Mouse (Mus musculus) kidney, postnatal 0 days (tissue): Measurements from ENCODE around the gene Slc38a2. TPM values are rescaled to one million over a fixed set of nuclear protein-coding genes. Genes with fewer than 3 reads are reported as not detected.

Experiments
- ATAC-seq: fragments of 200-750 bp; cut with Nextera tagmentation; replicated peaks from 2 replicates; pipeline ENCODE4 v1.8.0; 2017; ENCODE audit warnings: low read depth, moderate number of reproducible peaks, moderate TSS enrichment, moderate library complexity; ENCODE audit not compliant: low FRiP score
- DNase-seq: peaks from one replicate; pipeline ENCODE4 v3.0.0-alpha.2; 2016; ENCODE audit warnings: low spot score
- H3K27ac ChIP-seq: fragments of 300-500 bp; sonication (generic); 2 replicates; pipeline ENCODE4 v1.5.1; 2014; ENCODE audit warnings: mild to moderate bottlenecking
- H3K27me3 ChIP-seq: fragments of 300-500 bp; sonication (generic); 2 replicates; pipeline ENCODE4 v1.6.1; 2014; ENCODE audit warnings: low read length, mixed read lengths; ENCODE audit not compliant: insufficient read depth
- H3K36me3 ChIP-seq: fragments of 300-500 bp; sonication (generic); 2 replicates; pipeline ENCODE4 v1.6.1; 2014; ENCODE audit warnings: low read length, mixed read lengths; ENCODE audit not compliant: insufficient read depth
- H3K4me1 ChIP-seq: fragments of 300-500 bp; sonication (generic); replicated peaks from 2 replicates; pipeline ENCODE4 v1.6.1; 2014; ENCODE audit warnings: antibody characterized with exemption, low read length, mixed read lengths; ENCODE audit not compliant: insufficient read depth
- H3K4me2 ChIP-seq: fragments of 300-500 bp; sonication (generic); 2 replicates; pipeline ENCODE4 v1.6.1; 2014; ENCODE audit warnings: mild to moderate bottlenecking, low read length, moderate library complexity, mixed read lengths
- H3K4me3 ChIP-seq: fragments of 300-500 bp; sonication (generic); replicated peaks from 2 replicates; pipeline ENCODE4 v1.5.1; 2014; ENCODE audit warnings: low read depth, low read length
- H3K9ac ChIP-seq: fragments of 300-500 bp; sonication (generic); 2 replicates; pipeline ENCODE4 v1.6.1; 2014; ENCODE audit warnings: low read depth, low read length
- H3K9me3 ChIP-seq: fragments of 300-500 bp; sonication (generic); replicated peaks from 2 replicates; pipeline ENCODE4 v1.6.1; 2016; ENCODE audit warnings: low read length, inconsistent platforms, mixed read lengths
- CTCF ChIP-seq: IDR thresholded peaks from 2 replicates; pipeline ENCODE4 v1.5.1; 2016; ENCODE audit warnings: antibody characterized with exemption, low read depth, mild to moderate bottlenecking, moderate library complexity
- WGBS: fragments of 180-500 bp; shearing (Covaris S2); extraction: QIAGEN DNeasy Blood & Tissue Kit; methylation state at CpG from one replicate; pipeline ENCODE4 v1.1.7; 2014; 5-methylcytosine and 5-hydroxymethylcytosine counted together
- polyA plus RNA-seq: library from polyadenylated mRNA; unstranded; fragments of >200 nt; fragmentation: Nextera tagmentation; extraction: Ambion mirVana; gene quantifications from 2 replicates; pipeline ENCODE4 v1.2.1, GENCODE M21; 2015

Gene Slc38a2
- polyA plus RNA-seq, 1 experiment from 2014 or later = 111 TPM

DNA sequence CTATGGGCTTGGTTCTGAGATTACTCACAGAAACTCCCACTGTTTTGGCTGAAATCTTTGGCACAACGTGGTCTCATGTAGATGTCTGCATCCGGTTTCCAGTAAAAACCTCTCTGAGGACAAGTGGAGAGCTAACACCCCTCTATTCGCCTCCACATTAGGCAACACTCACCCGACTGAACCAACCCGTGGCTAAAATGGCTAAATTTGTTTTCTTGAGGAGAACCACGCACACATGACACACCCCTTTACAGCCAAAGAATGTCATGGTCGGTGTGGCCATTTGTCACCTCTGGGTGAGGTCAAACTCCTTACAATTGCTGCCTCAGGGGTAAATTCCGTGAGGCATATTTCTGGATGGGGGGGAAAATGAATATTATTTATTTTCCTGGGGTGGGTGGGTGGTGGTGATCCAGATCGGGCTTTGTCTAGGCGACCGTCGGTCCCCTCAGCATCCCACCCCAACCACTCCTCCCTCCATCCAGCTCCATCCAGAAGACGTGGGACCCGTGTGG lies 9.5 kb upstream of the Slc38a2 start:
- Histone ChIP-seq H3K27me3 (no peaks in the 10 kb centered on the region), H3K27ac (peak overlapping the region; percentile 99), H3K4me1 (peaks cover 14% of the 10 kb centered on the region), H3K9me3 (no peaks in the 10 kb centered on the region), H3K9ac (peak overlapping the region; percentile 55), H3K4me2 (peak overlapping the region; percentile 75), H3K36me3 (no peaks in the 10 kb centered on the region), H3K4me3 (peak overlapping the region; percentile 36)
- no peak for TF ChIP-seq CTCF
- peak; percentile 27 for ATAC-seq
- WGBS = 16% methylated on average over 14 of the region's 14 CpGs
- peak; percentile 56 for DNase-seq

DNA sequence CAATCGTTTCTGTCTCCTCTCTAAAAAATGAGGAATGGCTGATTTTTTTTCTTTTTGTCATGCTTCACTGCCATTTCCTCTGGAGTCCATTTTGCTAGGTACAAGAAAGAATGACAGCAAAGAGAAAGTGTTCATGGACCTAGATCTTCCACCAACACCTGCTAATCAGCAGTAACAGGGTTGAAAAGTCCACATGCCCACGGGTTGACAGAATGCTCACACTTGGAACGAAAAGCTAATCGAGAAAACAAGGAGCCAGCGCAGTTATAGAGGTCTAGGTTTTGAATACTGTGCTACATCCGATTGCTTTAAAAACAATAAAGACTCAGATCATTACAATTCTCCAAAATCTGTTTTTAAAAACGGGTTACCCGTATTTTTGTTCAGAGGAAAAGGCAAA lies 8.9 kb upstream of the Slc38a2 start:
- H3K36me3 ChIP-seq = no peaks in the 10 kb centered on the region
- H3K27ac ChIP-seq = peak overlapping the region; percentile 99
- WGBS = 75% methylated on average over 8 of the region's 8 CpGs
- H3K27me3 ChIP-seq = no peaks in the 10 kb centered on the region
- ATAC-seq (no peak), DNase-seq (no peak)
- H3K9ac ChIP-seq = no peak overlapping the region
- H3K4me1 ChIP-seq = peaks cover 14% of the 10 kb centered on the region
- peak overlapping the region; percentile 75; the same call in 1 of the 2 replicates for H3K4me2 ChIP-seq
- no peak for TF ChIP-seq CTCF
- H3K9me3 ChIP-seq = no peaks in the 10 kb centered on the region
- H3K4me3 ChIP-seq = no peak overlapping the region

DNA sequence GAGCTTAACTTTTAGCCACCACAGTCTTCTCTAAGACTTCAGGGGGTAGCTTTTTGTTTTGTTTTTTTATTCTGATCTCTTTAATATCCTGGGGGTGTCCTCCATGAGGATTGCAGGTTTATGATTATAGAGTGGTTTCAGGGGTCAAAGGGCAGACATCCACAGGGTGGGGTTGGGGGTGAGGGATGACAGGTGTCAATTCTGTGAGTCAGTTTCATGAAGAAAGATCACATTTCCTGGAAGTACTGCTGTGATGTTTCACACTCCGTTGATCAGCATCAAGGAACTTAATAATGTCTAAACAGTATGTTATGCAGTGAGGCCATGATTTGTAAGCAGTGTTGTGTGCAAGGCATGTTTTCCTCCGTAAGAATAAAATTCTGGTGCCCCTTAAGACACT lies 8.4 kb upstream of the Slc38a2 start:
- peaks cover 14% of the 10 kb centered on the region for H3K4me1 ChIP-seq
- H3K9me3 ChIP-seq = no peaks in the 10 kb centered on the region
- no peak overlapping the region for H3K9ac ChIP-seq
- ATAC-seq = no peak
- no peak for DNase-seq
- 37% methylated on average over 2 of the region's 2 CpGs for WGBS
- no peaks in the 10 kb centered on the region for H3K27me3 ChIP-seq
- H3K27ac ChIP-seq = peak overlapping the region; percentile 99; the same call in 1 of the 2 replicates
- no peaks in the 10 kb centered on the region for H3K36me3 ChIP-seq
- H3K4me2 ChIP-seq = no peak overlapping the region
- TF ChIP-seq CTCF = no peak
- no peak overlapping the region for H3K4me3 ChIP-seq

DNA sequence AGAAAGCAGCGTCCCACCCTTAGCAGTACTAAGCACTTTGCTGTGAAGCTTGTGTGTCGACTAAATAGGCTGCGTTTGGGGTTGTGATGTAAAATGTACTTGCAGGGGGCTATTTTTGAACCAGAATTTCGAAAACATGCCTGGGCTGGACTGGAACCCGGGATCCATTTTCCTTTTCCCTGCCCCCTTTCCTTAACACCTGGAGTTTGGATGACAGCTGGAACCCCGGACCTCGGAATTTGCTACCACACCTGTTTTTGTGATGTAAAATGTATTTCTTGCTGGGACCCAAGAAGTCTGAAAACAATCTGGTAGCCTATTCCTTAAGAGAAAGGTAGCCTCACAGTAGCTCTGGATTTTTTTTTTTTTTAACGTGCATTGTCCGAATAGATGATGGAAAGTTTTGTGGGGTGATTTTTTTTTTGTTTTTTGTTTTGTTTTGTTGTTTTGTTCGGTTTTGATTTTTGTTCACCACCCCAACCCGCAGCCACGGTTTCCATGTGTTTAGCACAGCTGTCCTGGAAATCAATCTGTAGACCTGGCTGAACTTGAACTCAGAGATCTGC lies 3.0 kb upstream of the Slc38a2 start:
- no peak overlapping the region for H3K9ac ChIP-seq
- TF ChIP-seq CTCF = no peak
- 0 out of 2 replicates have a peak, but pooled peaks cover 6% of the 10 kb centered on the region for H3K4me1 ChIP-seq
- ATAC-seq (no peak), DNase-seq (no peak)
- no peaks in the 10 kb centered on the region for H3K9me3 ChIP-seq
- H3K27ac ChIP-seq = no peak overlapping the region
- H3K36me3 ChIP-seq = no peaks in the 10 kb centered on the region
- no peak overlapping the region for H3K4me3 ChIP-seq
- WGBS = 91% methylated on average over 12 of the region's 12 CpGs
- H3K4me2 ChIP-seq = no peak overlapping the region
- no peaks in the 10 kb centered on the region for H3K27me3 ChIP-seq

DNA sequence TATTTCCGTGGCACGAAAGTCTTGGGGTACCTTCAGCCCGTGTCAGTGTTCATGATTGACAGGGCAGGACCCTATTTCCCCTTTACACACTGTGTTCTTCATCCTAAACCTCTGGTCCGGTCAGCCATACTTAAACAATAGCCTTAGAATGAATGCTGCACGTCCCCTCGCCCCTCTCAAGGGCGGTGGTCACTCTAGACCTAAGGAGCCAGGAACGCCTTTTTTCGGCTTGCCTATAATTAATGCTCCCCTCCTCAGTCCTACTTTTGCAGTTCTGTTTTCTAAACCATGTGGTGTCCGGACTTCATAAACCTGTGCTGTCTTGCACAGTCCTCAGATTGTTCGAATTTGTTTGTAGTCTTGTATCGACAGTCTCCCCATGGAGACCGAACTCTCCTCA lies 1.2 kb upstream of the Slc38a2 start:
- peak overlapping the region; percentile 99; the same call in 1 of the 2 replicates for H3K27ac ChIP-seq
- 0 out of 2 replicates have a peak, but pooled peaks cover 6% of the 10 kb centered on the region for H3K4me1 ChIP-seq
- H3K4me3 ChIP-seq = no peak overlapping the region
- peaks cover 5% of the 10 kb centered on the region; the same call in 1 of the 2 replicates for H3K36me3 ChIP-seq
- DNase-seq = no peak
- TF ChIP-seq CTCF = no peak
- 0 out of 2 replicates have a peak overlapping the region, but pooled peaks have one; percentile 6 for H3K9ac ChIP-seq
- no peaks in the 10 kb centered on the region for H3K9me3 ChIP-seq
- peak overlapping the region; percentile 79 for H3K4me2 ChIP-seq
- H3K27me3 ChIP-seq = no peaks in the 10 kb centered on the region
- WGBS = 35% methylated on average over 13 of the region's 13 CpGs
- no peak for ATAC-seq

DNA sequence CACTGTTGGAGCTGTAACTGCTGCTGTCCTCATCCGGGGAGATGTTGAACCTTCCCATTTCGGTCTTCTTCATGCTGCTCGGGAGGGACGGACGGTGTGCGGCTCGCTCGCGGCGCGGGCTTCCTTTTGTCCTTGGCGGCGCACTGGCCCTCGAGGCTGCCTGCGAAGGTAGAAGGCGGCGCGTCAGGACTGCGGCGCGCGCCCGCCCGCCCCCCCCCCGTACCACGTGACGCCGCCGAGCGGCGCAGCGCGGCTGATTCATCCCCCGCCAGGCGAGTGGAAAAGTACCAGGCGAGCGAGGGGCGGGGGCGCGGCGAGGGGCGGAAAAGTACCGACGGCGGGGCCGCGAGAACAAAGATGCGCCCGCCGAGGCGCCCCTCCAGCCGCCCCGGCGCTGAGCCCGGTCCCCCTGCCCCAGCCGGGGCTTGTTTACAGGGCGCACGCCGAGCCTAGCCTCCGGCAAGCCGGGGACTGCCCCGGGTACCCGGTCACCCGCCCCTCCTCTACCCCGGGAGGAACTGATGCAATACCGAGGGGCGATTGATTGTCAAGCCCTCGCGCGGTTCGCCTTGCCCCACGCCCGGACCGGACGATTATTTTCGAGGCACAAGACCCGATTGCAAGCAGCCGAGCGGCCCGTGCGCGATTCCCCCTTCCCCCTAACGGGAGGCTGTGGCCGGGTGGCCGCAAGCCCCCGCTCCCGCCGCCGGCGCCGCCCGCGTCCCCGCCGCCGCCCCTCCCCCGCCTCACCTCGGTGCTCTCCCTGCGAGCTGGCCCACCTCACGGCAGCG lies 677 bp downstream of the Slc38a2 start:
- H3K4me3 ChIP-seq = peak overlapping the region; percentile 96
- H3K4me1 ChIP-seq = 0 out of 2 replicates have a peak, but pooled peaks cover 6% of the 10 kb centered on the region
- under 1% methylated on average over 82 of the region's 101 CpGs for WGBS
- H3K27me3 ChIP-seq = no peaks in the 10 kb centered on the region
- H3K27ac ChIP-seq = peak overlapping the region; percentile 99
- peak; percentile 82 for ATAC-seq
- H3K9me3 ChIP-seq = no peaks in the 10 kb centered on the region
- peak; percentile 85 for DNase-seq
- peaks cover 24% of the 10 kb centered on the region for H3K36me3 ChIP-seq
- peak overlapping the region; percentile 79 for H3K4me2 ChIP-seq
- no peak for TF ChIP-seq CTCF
- H3K9ac ChIP-seq = peak overlapping the region; percentile 99
